Mouse (Mus musculus) brain, embryonic 18.5 days (tissue): ENCODE results near the gene Dnajc6.

Experiments
- DNase-seq: peaks from one replicate; pipeline ENCODE4 v3.0.0-alpha.2; 2012; ENCODE audit warnings: low read depth, low spot score

The Dnajc6 gene

GRCm38 (mm10) chr4:101507571-101508422 is 11.3 kb downstream of the Dnajc6 start:
- DNase-seq = peak; percentile 54

- no peak for DNase-seq
These were observed 12.0 kb downstream of the Dnajc6 start for GRCm38 (mm10) chr4:101508431-101508830.

GRCm38 (mm10) chr4:101508851-101509577 is 12.6 kb downstream of the Dnajc6 start:
- DNase-seq = no peak

- no peak for DNase-seq
These were observed 13.9 kb downstream of the Dnajc6 start for GRCm38 (mm10) chr4:101510111-101510903.

- DNase-seq = no peak
These were observed 14.4 kb downstream of the Dnajc6 start for GRCm38 (mm10) chr4:101510904-101511210.

- no peak for DNase-seq
These were observed 15.5 kb downstream of the Dnajc6 start for GRCm38 (mm10) chr4:101511768-101512521.

GRCm38 (mm10) chr4:101513251-101513650 is 16.8 kb downstream of the Dnajc6 start:
- no peak for DNase-seq

GRCm38 (mm10) chr4:101515853-101516252 is 19.4 kb downstream of the Dnajc6 start:
- DNase-seq = no peak

- DNase-seq = no peak
These were observed 20.2 kb downstream of the Dnajc6 start for GRCm38 (mm10) chr4:101516434-101517168.

- DNase-seq = no peak
These were observed 35.5 kb downstream of the Dnajc6 start for GRCm38 (mm10) chr4:101531901-101532300.

- no peak for DNase-seq
These were observed 44.1 kb downstream of the Dnajc6 start for GRCm38 (mm10) chr4:101540516-101540915.

GRCm38 (mm10) chr4:101549958-101550591 is 53.6 kb downstream of the Dnajc6 start:
- DNase-seq = peak; percentile 39

- peak; percentile 42 for DNase-seq
These were observed 54.3 kb downstream of the Dnajc6 start for GRCm38 (mm10) chr4:101550671-101551161.

- DNase-seq = no peak
These were observed 55.0 kb downstream of the Dnajc6 start for GRCm38 (mm10) chr4:101551425-101551824.

GRCm38 (mm10) chr4:101552372-101552771 is 55.9 kb downstream of the Dnajc6 start:
- DNase-seq = no peak

GRCm38 (mm10) chr4:101555016-101555415 is 58.6 kb downstream of the Dnajc6 start:
- DNase-seq = no peak

GRCm38 (mm10) chr4:101560137-101560536 is 63.7 kb downstream of the Dnajc6 start:
- DNase-seq = no peak

- no peak for DNase-seq
These were observed 66.4 kb downstream of the Dnajc6 start for GRCm38 (mm10) chr4:101562836-101563235.

GRCm38 (mm10) chr4:101563607-101564006 is 67.2 kb downstream of the Dnajc6 start:
- DNase-seq = no peak
